Mouse (Mus musculus) erythroblast, adult 5-6 weeks (primary cell): ENCODE measurements around the gene Cabin1. TPM values are rescaled to one million over a fixed set of nuclear protein-coding genes. Genes with fewer than 3 reads are reported as not detected.
"Not testable (repeated sequence)": the region's sequence is repeated elsewhere in the genome, so short reads cannot be mapped to it uniquely, and the experiment has no call there.

Experiments used
- ATAC-seq: replicated peaks from 2 replicates; pipeline ENCODE4 v1.8.0; 2016; ENCODE audit warnings: moderate number of reproducible peaks, mild to moderate bottlenecking, moderate TSS enrichment, inconsistent platforms; ENCODE audit not compliant: poor library complexity, low FRiP score, severe bottlenecking
- total RNA-seq, 2 experiments: library from RNA; stranded (forward) in 1 of 2; stranded (reverse) in 1 of 2; fragments of 150-400 nt in 1 of 2; fragments of 200-764, 138-1000 nt in 1 of 2; gene quantifications; 2 replicates each; pipeline versions ENCODE4 v1.2.3 to v1.2.4; 2015 to 2017; ENCODE audit warnings: low replicate concordance in 2 of 2

Cabin1 gene
- total RNA-seq, 2 experiments from 2014 or later: 133 to 246 TPM

- ATAC-seq: peak; percentile 92
These were observed 8.9 kb upstream of the Cabin1 start, which contains the start of gene Ddt for GRCm38 (mm10) chr10:75772795-75773664. Ddt (minus strand) TSS chr10:75773414.

- not testable (repeated sequence) for ATAC-seq
These were observed 3.6 kb upstream of the Cabin1 start for GRCm38 (mm10) chr10:75767756-75768155.

GRCm38 (mm10) chr10:75766856-75767255, 2.7 kb upstream of the Cabin1 start:
- no peak for ATAC-seq

GRCm38 (mm10) chr10:75764519-75765473, 655 bp upstream of the Cabin1 start:
- peak; percentile 50 for ATAC-seq

- peak; percentile 70 for ATAC-seq
These were observed 1.7 kb downstream of the Cabin1 start for GRCm38 (mm10) chr10:75762413-75762812.

- no peak for ATAC-seq
These were observed 3.8 kb downstream of the Cabin1 start for GRCm38 (mm10) chr10:75760311-75760710.

- ATAC-seq: no peak
These were observed 7.4 kb downstream of the Cabin1 start for GRCm38 (mm10) chr10:75756719-75757118.

DNA sequence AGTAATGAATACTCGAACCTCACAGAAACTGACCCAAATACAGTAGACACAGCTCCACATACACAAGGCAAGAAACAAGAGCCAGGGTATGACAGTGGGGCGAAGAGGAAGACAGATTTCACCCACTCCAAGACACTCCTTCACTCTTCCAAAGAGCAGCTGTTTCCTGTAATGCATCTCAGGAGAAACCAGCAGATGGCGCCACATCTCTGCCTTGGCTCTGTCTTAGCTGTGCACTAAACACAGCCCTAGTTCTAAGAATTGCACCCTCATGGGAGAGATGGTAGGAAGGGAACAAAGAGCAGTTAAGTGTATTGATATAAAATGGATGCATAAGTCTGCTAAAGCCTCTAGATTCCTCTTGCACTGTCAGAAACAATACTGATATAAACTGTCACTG, 20.1 kb downstream of the Cabin1 start:
- peak; percentile 67 for ATAC-seq

GRCm38 (mm10) chr10:75743369-75743768, 20.8 kb downstream of the Cabin1 start:
- ATAC-seq: no peak

- ATAC-seq: no peak
These were observed 23.3 kb downstream of the Cabin1 start for GRCm38 (mm10) chr10:75740866-75741265.

GRCm38 (mm10) chr10:75725449-75725848, 38.7 kb downstream of the Cabin1 start:
- no peak for ATAC-seq

DNA sequence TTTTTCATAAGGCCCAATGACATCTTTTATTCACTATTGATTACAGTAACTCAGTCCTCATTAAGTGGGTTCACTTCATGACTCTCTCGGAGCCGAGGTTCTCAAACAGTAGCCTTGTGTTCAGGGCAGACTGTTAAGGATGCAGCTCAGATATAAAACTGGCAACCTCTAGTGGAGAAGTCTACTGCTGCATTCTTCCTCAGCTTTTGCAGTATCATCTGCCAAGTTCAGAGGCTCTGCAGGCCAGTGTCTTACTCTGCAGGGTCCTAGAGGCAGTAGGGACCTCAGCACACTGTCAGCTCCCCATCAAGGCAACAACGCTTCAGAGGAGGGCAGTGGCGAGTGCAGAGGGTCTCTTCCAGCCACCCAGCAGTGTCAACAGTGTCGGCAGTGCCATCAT, 43.9 kb downstream of the Cabin1 start:
- 0 out of 2 replicates have a peak, but pooled peaks have one; percentile 11 for ATAC-seq

GRCm38 (mm10) chr10:75714795-75715194, 49.3 kb downstream of the Cabin1 start:
- no peak for ATAC-seq

- no peak for ATAC-seq
These were observed 51.1 kb downstream of the Cabin1 start for GRCm38 (mm10) chr10:75713026-75713425.

- no peak for ATAC-seq
These were observed 53.9 kb downstream of the Cabin1 start for GRCm38 (mm10) chr10:75710210-75710609.

DNA sequence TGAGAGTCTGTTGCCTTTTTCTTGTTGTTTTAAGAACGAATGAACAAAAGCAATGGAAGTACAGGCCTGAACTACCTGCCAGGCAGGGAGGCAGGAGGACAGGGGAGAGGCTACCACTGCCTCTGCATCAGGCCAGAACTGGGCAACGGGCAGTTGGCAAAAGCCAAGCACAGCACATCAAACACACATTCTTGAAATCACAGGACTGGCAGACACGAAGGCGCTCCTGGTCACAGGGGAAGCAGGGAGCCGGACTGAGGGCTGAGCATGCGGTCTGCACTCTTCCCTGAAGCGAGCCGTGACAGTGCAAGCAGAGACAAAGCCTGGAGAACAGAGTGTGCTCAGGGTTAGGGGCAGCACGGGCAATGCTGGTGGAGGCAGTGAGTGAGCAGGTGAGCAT, 54.9 kb downstream of the Cabin1 start:
- no peak for ATAC-seq

- no peak for ATAC-seq
These were observed 55.5 kb downstream of the Cabin1 start for GRCm38 (mm10) chr10:75708633-75708992.

DNA sequence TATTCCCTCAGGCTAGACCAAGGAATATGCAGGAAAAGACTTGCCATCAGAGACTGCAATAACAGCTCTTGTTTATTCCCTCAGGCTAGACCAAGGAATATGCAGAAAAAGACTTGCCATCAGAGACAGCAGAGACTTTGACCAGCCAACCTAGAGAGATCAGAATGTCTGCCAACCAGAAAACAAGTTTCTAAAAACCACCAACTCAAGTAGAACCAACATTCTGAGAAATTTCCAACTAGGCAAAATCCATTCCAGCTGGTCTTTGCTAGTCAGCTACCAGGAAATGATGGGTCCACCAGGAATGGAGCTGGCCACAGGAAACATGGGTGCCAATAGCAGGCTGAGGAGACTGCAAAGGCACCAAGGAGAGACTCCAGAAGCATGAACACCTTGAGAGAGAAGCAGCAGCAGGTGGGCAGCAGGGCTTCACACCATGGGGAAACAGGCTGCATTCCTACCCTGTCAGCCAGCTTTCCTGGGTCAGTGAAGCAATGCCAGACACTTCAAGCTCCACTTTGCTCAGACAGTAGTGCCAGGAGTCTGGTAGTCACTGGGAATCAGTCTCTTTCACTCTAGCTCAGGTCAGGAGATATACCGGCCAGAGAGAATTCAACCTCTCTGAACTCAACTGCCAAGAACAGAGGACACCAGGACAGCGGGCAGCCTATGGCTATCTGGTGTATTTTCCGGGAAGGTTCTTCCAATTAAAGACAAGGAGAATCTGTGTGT, 56.1 kb downstream of the Cabin1 start:
- ATAC-seq: no peak

- ATAC-seq: peak; percentile 50
These were observed 57.4 kb downstream of the Cabin1 start for GRCm38 (mm10) chr10:75706632-75707216.
